Mouse (Mus musculus): ENCODE measurements around the gene Golph3.

Gene Golph3

DNA sequence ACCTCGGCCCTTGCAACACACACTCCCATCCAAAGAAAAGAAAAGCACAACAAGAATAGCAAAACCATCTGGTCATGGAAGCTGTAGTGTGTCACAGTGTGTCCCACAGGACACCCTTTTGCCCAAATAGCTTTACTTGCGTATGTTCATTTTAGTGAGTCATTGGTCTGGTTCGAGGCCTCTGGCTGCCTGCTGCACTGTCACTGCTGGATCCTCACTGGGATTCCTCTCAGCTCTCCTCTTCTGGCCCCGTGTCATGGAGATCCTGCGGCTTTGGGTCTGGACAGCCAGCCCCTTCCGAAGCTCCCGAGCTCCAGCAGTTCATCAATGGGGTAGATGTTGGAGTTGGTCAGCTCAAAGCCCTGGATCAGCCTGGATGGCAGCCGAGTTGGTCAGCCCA, 2.8 kb upstream of the Golph3 start:
- DNase-seq (ENCODE audit: low spot score), result no peak

DNA sequence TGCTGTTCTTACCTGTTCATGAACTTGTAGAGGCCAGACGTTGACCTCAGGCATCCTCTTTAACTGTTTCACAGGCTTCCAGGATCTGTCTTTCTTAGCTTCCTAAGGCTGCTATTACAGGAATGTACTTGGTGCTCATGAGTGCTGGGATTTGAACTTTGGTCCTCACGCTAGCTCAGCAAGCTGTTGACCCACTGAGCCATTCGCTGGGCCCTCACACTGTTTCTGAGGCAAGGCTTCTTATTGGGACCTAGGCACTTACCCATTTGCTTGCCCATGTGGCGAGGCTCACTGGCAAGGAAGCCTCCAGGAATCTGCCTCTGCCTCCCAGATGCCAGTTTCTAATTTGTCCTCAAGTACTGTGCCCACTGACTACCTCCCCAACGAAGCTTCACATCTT, 1.4 kb upstream of the Golph3 start:
- no peak for DNase-seq (ENCODE audit: low spot score)

DNA sequence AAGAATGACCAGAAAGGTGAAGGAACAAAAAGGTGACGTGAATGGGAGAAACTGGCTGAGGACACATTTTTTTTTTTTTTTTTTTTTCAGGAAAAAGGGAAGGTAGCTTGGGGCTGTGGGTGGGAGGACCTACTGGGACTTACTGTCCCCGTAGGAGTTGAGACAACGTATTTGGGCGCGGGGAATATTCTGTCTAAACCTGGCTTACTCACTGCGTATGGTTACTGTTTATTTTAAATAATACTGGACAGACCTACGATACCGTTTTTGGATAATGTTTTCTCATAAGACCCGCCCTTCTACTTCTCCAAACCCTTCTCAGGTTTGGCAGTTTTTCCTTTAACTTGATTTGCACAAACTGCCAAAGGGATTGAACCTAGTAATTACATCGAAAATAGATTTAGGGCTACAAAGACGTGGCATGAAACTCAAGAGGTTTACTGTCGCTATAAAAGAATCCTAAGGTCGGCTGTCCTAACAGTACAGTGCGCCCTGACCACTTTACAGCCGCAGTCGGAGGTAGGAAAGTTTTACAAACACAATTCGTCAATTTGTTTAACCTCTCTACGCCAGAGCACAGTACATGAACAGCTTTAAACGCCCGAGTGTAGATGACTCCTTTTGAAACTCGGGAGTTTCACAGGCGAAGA, 684 bp upstream of the Golph3 start:
- DNase-seq (ENCODE audit: low spot score), result no peak

DNA sequence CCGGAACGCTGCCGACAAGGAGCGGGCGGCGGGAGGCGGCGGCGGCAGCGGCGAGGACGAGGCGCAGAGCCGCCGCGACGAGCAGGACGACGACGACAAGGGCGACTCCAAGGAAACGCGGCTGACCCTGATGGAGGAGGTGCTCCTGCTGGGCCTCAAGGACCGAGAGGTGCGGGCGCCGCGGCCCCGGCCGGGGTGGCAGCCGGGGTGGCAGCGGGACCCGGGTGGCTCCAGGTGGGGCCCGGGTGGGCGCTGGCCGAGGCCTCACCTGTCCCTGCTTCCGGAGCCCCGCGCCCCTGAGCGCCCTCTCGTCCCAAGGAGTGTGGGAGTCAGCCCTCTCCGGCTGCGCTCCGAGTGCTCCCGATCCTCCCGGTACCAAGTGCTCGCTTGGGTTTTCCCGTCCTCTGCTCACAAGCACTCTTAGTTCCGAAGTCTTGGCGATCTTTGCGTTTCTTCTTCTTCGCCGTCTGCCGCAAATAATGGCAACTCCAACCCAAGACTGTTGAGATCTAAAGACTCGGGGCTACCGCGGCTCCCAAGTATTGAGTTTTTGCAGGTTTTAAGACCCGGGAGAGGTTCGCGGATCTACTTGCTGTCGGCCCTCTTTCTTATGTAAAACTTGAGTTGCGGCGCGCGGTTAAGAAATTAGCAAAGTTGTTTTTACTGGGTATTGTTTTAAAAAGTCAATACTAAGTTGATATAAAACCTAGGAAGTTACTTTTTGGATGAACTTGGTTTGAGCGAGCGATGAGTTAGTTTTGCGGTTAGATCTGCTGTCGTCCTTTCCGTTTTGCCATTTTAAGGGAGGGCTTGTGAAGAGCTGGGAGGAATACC, 755 bp downstream of the Golph3 start, which contains the start of gene 1810049J17Rik:
Gene 1810049J17Rik, minus strand, starts transcription at position 112 of the 834 bp plus-strand sequence.
- peak; percentile 50 for DNase-seq (ENCODE audit: low spot score)

DNA sequence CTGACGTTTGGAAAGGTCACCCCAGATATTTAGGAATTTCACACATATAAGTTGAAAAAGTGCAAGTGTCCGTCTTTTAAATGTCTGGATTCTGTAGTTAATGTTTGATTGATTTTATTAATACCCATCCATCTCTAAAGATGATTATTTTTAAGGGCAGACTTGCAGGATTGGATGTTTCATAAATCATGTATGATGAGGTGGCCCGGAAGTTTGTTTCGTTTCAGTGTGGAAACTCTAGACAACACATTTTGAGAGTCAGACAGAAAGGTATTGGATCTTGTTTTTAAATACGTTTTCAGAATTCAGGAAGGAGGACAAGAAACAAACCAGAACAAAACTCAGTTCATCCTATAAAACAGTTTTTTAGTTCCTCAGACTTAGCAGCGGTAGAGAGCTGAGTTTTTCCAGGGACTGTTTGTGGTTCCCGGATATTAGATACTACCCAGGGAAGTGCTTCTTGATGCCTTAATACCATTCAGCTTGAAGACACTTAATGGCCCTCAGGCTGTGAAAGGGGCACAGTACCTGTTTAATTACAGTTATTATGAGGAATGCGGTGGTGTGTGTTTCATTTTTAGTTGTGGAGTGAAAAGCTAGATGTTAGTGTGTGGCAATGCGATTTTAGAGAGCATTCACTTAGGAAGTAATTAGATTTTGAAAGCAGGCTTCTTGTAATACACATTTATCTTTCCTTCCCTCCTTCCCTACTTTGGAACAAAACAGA, 1.6 kb downstream of the Golph3 start:
- no peak for DNase-seq (ENCODE audit: low spot score)

DNA sequence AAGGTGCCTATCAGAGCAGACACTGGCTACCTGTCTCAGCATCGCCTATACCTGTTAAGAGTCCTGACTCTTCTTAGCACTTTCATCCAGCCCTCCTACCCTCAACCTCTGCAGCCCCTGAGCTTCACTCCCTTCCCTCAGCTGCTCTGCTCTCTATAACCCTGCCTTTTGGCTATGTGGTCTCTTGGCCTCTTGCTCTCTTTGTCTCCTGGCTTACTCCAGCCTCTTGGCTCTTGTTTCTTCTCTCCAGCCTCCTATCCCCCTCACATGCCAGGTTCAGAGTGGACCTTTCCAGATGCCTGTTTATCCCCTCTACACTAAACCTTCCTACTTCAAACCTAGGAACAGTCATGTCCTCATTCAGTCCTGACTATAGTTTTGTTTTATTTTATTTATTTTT, 3.1 kb downstream of the Golph3 start:
- DNase-seq (ENCODE audit: low spot score), result no peak

DNA sequence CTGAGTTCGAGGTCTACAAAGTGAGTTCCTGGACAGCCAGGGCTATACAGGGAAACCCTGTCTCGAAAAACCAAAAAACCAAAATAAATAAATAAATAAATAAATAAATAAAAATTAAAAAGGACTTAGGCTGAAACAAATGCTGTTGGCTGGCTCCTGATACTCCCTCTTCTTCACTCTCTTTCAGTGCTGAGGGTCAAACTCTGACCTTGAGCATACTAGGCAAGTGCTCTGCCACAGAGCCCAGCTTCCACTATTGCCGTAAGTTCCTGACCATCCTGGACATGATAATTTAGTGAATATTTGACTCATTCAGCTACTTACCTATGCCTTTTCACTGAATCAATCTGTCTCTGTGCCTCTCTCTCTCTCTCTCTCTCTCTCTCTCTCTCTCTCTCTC, 9.1 kb downstream of the Golph3 start:
- DNase-seq (ENCODE audit: low spot score), result no peak

DNA sequence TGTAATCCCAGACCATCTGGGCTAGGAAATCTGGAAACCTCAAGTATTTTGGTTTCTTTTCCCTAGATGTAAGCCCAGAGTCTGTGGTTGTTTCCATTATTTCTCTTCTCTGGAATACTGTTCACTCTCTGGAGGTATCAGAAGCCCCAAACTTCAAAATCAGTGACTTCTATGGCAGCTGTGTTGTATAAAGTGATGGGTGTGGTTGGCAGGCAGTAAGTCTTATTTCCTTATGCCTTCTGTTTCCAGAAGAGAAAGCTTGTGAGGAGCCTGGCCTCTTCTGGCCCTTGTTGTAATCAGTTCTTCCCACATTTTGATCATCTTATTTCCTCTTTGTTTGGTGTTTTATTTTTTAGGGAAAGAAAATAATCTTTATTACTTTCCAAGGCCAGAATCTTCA, 9.6 kb downstream of the Golph3 start:
- DNase-seq (ENCODE audit: low spot score), result no peak

DNA sequence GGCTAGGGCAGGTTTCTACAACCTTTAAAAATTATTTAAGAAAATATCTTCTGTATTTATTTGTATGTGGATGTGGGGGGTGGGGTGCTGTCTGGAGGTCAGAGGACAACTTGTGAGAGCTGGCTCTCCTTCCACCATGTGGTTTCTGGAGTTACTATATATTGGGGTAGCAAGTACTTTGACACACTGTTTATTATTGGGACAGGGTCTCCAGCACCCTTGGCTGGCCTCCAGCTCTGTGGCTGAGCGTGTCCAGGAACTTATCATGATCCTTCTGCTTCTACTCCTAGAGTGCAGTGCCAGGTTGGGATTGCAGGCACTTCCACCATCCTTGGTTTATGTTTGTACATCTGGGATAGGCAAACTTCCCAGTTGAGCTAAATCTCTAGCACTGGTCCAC, 10.1 kb downstream of the Golph3 start:
- no peak for DNase-seq (ENCODE audit: low spot score)

DNA sequence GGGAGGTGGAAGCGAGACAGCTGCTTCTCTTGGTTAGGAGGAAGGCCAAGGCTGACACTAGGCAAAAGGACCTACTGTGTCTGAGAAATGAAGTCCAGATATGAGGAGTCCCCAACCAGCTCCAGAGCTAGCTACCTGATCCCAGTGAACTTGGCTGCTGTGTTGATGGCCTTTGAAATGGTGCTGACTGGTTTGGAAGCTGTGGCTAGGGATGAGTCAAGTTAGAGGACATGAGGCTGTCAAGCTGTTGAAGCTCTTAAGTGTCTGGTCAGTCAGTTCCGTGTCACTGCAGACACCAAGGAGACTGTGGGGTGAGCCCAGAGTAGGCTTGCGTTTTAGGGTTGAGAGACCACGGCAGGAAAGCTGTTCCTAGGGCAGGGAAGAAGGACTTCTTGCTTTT, 13.1 kb downstream of the Golph3 start:
- no peak for DNase-seq (ENCODE audit: low spot score)

DNA sequence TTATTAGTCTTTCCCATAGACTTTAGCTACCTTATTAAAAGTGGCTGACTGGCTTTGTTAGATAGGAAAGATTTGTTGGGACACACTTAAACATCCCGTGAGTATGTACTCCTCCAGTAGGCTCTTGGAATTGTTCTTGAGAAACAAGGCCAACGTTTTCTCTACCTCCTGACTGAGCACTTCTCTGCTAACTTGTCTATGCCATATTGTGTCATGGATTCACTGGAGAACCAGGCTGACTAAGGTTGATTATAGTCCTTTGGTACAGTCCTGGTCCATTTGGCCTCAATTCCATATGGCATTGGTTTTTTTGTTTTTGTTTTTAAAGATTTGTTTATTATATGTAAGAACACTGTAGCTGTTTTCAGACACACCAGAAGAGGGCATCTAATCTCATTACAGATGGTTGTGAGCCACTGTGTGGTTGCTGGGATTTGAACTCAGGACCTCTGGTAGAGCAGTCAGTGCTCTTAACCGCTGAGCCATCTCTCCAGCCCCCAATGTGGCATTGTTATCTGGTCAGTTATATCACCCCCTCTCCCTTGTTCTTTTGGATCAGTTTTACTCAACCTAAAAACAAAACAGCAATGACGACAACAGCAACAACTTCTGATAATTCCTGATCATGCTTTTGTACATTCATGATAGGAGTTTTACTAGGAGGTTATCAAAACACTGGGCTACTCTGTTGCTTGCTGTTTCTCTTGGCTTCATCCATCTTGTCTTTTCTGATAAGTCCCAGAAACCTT, 16.0 kb downstream of the Golph3 start:
- no peak for DNase-seq (ENCODE audit: low spot score)

DNA sequence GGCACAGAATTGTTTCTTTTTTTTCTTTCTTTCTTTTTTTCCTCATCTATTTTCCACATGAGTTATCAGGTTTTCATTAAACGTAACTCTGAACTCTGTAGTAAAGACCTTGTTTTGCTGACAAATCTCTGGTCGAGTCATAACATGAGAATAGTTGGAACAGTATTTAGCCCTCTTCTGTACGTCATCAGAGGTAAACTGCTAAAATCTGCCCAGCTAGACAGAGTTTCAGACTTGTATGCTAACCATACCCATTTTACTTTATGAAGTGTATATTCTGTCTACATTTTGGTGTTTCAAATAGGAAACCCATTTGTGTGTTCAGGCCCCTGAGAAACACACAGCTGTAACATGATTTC, 16.5 kb downstream of the Golph3 start:
- DNase-seq (ENCODE audit: low spot score), result no peak

DNA sequence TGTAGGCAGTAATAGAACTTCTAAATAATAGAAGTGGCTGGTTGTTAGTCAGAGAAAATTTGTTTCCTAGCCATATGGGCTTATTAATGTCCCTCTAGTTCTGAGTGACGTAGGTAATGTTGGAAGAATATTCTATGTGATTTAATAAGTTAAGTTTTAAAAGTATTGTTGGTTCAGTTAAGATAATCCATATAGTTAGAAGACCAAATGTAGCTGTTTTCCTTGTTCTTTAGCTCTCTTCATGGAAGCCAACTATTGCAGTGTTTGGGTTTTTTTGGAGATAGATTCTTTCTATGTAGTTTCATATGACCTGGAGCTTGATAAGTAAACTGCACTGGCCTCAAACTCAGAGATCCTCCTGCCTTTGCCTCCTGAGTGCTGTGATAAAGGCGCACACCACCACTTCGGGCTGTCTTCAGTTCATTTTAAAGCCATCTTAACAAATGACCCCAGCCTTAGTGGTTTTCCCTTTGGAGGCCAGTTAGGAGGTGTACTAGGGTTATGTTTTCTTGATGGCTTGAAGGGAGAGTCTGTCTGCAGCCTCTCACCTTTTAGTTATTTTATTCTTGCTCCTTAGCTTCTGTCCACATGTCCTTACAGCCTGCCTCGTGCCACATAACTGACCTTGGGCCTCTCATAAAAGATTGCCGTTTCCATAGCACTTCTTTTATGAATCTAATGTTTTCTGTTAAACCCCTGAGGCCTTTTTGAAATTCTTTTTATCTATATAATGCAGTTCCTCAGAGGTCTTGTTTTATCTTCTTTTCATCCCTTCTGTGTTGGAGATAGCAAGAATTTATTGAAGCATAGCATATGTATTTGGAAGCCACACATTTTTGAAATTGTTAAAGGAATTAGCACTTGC, 19.5 kb downstream of the Golph3 start:
- DNase-seq (ENCODE audit: low spot score), result no peak

DNA sequence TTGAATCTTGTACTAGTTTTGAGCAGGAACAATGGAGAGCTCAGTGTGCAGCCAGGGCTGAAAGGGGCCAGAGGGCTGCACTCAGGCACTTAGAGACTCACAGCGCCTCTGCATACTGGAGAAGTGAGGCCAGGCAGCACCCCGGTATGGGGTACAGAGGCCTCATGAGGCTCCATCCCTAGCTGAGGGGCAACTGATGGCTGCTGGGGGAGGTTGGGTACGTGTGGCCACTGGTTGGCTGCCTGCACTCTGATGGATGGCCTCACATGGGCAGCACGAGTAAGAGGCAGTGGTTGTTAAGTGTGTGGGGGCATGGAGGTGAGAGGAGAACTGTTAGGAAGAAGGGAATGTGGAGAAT, 20.1 kb downstream of the Golph3 start:
- DNase-seq (ENCODE audit: low spot score), result peak; percentile 75

DNA sequence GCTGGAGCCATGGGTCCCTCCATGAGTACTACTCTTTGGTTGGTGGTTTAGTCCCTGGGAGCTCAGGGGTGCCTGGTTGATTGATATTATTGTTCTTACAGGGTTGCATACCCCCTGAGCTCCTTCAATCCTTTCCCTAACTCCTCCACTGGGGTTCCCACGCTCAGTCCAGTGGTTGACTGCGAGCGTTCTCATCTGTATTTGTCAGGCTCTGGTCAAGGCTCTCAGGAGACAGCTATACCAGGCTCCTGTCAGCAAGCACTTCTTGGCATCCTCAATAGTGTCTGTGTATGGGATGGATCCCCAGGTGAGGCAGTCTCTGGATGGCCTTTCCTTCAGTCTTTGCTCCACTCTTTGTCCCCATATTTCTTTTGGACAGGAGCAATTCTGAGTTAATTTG, 25.7 kb downstream of the Golph3 start:
- no peak for DNase-seq (ENCODE audit: low spot score)

DNA sequence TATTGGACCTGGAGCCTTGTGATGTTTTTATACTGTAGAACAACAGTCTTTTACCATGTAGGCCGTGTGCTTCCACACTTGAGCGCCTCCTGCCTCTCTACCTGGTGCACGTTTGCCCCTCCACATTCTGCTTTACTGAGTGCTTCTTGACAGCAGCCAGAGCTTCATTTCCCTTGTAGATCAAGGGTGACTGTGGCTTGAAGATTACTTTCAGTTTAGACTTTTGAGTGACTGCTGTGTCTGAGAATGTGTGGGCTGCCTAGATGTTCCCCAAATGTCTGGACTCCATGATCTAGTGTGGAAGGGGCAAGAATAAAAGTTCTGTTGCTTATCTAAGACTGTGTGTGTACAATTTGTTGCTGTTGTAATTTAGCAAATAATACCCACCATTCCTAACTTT, 27.7 kb downstream of the Golph3 start:
- no peak for DNase-seq (ENCODE audit: low spot score)

DNA sequence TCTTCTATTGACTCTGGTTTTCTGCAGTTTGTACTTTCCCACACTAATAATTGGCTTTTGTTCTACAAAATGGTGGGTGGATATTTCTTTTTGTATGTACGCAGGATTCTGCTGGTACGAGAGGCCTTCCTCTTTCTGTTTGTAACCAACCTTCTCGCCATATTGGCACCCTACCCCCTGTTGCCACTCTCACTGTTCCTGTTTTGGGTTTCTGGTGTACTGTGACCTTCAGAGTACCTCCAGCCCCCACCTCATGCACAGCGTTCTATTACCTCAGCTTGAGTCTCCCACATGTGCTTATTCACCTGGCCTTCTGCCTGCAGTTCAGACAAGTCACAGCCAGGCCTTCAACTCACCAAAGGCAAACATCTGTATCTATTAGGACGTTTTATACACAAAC, 28.6 kb downstream of the Golph3 start:
- no peak for DNase-seq (ENCODE audit: low spot score)

DNA sequence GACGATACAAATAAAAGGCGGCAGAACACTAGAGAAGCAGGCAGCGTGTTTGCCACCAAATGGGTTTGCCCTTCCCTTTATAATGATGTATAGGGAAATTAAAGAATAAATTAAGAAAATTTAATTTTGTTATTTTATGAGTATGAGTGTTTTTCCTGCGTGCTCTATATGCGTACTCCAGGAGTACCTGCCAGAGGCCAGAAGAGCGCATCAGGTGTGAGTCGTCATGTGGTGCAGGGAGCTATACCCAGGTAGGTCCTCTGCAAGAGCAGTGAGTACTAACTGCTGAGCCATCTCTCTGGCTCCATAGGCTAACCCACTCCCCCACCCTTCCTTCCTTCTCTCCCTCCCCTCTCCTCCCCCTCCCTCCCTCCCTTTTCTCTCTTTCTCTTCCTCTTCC, 30.2 kb downstream of the Golph3 start:
- no peak for DNase-seq (ENCODE audit: low spot score)

DNA sequence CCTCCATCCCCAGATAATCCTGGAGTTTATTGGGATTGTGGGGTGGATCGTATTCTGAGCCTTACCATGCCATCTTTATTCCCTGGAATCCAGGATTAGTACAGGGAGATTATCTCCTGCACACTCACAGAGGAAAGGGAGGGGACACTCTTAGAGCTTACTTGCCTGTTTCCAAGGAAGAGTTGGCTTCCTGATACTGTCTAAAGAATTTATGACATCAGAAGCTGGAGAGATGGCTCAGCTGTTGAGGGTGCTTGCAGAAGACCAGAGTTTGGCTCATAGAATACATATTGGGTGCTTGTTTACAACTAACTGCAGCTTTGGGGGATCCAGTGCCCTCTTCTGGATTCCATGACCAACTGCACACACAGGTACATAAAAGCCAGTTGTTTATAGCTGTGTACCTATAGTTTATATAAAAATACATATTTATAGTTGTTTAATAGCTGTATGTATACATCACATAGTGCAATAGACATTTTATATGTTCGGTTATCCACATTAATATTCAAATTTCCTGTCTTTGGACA, 33.1 kb downstream of the Golph3 start:
- DNase-seq (ENCODE audit: low spot score), result no peak

DNA sequence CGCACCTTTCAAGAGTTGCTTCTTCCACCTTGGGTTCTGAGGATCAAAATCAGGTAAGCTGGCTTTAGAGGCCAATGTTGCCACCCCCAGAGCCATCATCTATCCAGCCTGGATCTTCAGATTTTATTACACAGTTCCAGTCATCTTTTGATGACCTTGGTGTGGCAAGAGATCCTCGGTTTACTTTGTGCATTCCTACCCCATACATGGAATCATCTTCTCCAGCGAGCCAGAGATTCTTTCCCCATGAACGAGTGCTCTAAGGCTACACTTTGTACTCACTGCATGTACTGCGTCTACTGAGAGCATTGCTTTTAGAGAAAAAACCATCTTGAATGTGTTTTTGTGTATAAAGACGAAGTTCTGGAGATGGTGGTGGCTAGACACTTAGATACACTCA, 34.0 kb downstream of the Golph3 start:
- DNase-seq (ENCODE audit: low spot score), result no peak

DNA sequence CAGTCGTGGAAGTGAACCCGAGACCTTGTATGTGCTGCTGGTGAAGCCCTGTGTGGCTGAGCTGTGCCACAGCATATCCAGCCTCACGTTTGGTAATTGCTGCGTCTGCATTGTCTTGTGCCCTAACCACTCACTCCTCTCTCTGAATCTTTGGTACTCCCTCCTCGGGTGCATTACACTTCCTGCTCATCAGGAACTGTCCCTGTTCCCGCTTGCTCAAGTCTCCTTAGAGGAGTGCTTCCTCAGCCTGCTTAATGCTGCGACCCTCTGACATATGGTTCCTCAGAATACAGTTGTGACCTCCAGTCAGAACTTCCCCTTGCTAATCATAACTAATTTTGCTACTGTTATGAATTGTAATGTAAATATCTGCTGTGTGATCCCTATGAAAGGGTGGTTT, 34.7 kb downstream of the Golph3 start:
- no peak for DNase-seq (ENCODE audit: low spot score)
